Mouse (Mus musculus) ES-Bruce4 (cell line): ENCODE measurements around the gene Clmn. TPM values are rescaled to one million over a fixed set of nuclear protein-coding genes. Genes with fewer than 3 reads are reported as not detected.

Source experiments
- H3K27ac ChIP-seq: 2 replicates; pipeline ENCODE4 v1.5.1; 2012; ENCODE audit warnings: low read length, inconsistent platforms; ENCODE audit not compliant: insufficient read depth
- H3K27me3 ChIP-seq: 2 replicates; pipeline ENCODE4 v1.6.1; 2012; ENCODE audit warnings: mild to moderate bottlenecking, low read length, inconsistent platforms; ENCODE audit not compliant: control insufficient read depth, poor library complexity, insufficient read depth, severe bottlenecking
- H3K36me3 ChIP-seq: 2 replicates; pipeline ENCODE4 v1.6.1; 2012; ENCODE audit warnings: inconsistent platforms, mild to moderate bottlenecking, low read length, moderate library complexity; ENCODE audit not compliant: control insufficient read depth, poor library complexity, insufficient read depth, severe bottlenecking
- H3K4me1 ChIP-seq: one replicate; pipeline ENCODE4 v1.8.1; 2011; ENCODE audit warnings: low read length; ENCODE audit not compliant: control insufficient read depth, insufficient read depth
- H3K4me3 ChIP-seq: 2 replicates; pipeline ENCODE4 v1.5.1; 2011; ENCODE audit warnings: low read depth, mild to moderate bottlenecking, low read length
- H3K9ac ChIP-seq: 2 replicates; pipeline ENCODE4 v1.6.1; 2012; ENCODE audit warnings: low read depth, mild to moderate bottlenecking, inconsistent platforms; ENCODE audit not compliant: poor library complexity, severe bottlenecking
- H3K9me3 ChIP-seq: replicated peaks from 2 replicates; pipeline ENCODE4 v1.6.1; 2012; ENCODE audit warnings: mild to moderate bottlenecking, low read length, inconsistent platforms; ENCODE audit not compliant: control insufficient read depth, poor library complexity, insufficient read depth, severe bottlenecking
- CTCF ChIP-seq: IDR thresholded peaks from one replicate; pipeline ENCODE4 v1.8.1; 2011; ENCODE audit warnings: low read depth, low read length
- EP300 ChIP-seq: IDR thresholded peaks from 2 replicates; pipeline ENCODE4 v1.6.1; 2011; ENCODE audit warnings: low read depth, low read length; ENCODE audit not compliant: insufficient read depth
- POLR2A ChIP-seq: IDR thresholded peaks from one replicate; pipeline ENCODE4 v1.8.1; 2011; ENCODE audit warnings: low read length; ENCODE audit not compliant: insufficient read depth
- polyA plus RNA-seq: library from polyadenylated mRNA; stranded (reverse); fragments of >200 nt; gene quantifications from 2 replicates; pipeline ENCODE4 v1.2.4, GENCODE M21; 2011; ENCODE audit warnings: low read depth; ENCODE audit not compliant: missing spikeins, insufficient read depth, insufficient read length

The Clmn gene
- polyA plus RNA-seq, result 11.0 and 14.8 TPM in 2 replicates

DNA sequence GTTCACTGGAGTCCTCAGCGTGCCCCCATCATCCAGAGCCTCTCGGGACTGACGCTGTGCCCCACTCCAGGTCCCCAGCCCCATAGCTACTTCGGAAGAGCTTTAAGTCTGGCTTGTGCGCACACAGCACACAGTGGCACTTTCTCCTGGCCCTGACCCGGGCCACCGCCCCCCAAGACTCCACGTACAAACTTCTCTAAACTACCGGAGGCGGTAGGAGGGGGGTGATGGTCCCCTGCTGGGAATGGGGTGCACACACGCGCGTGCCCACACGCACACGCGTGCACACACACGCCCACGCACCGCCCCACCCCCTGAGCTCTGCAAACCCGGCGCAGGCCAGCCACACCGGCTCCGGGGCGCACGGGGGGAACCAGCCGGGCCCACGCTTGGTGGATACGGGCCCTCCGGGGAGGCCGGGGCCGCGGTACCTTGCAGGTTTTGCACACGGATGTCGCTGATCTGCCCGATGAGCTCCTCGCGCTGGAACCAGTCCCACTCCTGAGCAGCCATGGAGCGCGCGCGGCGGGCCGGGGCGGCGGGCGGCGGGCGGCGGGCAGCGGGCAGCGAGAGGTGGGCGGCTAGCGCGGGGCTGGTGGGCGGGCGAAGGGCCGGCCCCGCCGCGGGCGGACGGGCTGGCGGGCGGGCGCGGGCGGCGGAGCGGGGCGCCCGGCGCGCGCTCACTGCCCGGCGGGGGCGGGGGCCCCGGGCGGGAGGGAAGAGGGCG, at the start of gene Clmn:
Clmn (minus strand) TSS at position 638 of the 727 bp plus-strand sequence.
- Histone ChIP-seq H3K4me3 (peak within 1 kb of the TSS; percentile 65), H3K36me3 (no peaks in the 10 kb centered on the region), H3K9me3 (no peaks in the 10 kb centered on the region), H3K27me3 (no peaks in the 10 kb centered on the region), H3K9ac (peak within 1 kb of the TSS; percentile 84), H3K27ac (no peak within 1 kb of the TSS), H3K4me1 (no peaks in the 10 kb centered on the region)
- TF ChIP-seq EP300, result no peak
- TF ChIP-seq POLR2A, result no peak
- no peak for TF ChIP-seq CTCF

DNA sequence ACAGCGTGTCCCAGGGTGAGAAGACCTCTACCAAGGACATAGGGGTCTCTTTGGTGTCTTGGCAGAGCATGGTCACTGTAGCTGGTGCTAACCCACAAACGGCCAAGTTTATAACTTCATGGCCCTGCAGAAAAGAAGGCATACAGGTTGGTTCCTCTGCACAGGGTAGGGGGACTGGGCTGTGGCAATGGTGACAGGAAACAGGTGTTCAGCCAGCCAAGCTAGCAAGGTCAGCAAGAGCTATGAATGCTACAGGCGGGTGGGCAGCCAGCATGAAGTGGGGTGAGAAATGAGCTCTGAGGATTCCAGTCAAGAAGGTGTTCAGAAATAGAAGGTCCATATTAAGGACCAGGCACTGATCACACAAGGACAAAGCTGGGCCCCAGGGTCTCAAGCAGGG, 48.1 kb upstream of the Clmn start:
- Histone ChIP-seq H3K27ac (no peak overlapping the region), H3K4me1 (peaks cover 8% of the 10 kb centered on the region), H3K4me3 (no peak overlapping the region)

DNA sequence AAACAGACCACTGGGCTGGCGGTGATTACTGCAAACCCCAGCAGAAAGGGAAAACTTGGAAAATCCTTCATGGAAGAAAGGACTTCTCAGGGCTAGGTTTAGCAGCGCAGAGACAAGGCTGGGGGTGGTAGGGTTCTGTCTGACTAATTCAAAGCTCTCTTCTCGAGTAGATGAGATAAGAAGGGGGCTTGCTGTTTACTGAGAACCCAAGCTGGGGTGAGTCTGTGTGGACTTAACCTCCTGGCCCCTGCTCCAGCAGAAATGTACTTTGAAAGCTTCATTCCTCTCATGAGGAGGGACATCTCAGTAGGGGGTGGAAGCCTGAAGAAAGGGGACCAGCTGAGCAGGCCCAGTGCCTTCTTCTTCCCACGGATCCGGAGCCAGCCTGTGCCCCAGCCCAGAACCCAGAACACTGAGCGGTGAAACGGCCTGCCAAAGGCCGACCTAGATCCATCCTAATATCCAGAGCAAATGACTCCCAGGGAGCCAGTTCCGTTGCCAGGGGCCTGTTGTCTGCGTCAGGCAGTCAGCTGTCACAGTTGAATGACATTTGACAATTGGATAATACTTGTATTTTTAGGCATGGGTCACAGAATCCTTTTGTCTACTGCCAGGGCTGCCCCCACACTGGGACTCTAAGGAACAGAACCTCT, 47.5 kb upstream of the Clmn start:
- Histone ChIP-seq H3K4me1 (peaks cover 8% of the 10 kb centered on the region), H3K27me3 (no peaks in the 10 kb centered on the region), H3K9ac (no peak overlapping the region), H3K36me3 (no peaks in the 10 kb centered on the region), H3K4me3 (no peak overlapping the region), H3K27ac (no peak overlapping the region), H3K9me3 (no peaks in the 10 kb centered on the region)
- TF ChIP-seq POLR2A, result no peak
- no peak for TF ChIP-seq EP300
- TF ChIP-seq CTCF, result no peak

More for the DNA sequence above, 48.1 kb upstream of the Clmn start:
- no peaks in the 10 kb centered on the region for H3K9me3 ChIP-seq
- no peaks in the 10 kb centered on the region for H3K27me3 ChIP-seq
- TF ChIP-seq EP300 (no peak), CTCF (no peak)
- no peak overlapping the region for H3K9ac ChIP-seq
- H3K36me3 ChIP-seq, result no peaks in the 10 kb centered on the region

DNA sequence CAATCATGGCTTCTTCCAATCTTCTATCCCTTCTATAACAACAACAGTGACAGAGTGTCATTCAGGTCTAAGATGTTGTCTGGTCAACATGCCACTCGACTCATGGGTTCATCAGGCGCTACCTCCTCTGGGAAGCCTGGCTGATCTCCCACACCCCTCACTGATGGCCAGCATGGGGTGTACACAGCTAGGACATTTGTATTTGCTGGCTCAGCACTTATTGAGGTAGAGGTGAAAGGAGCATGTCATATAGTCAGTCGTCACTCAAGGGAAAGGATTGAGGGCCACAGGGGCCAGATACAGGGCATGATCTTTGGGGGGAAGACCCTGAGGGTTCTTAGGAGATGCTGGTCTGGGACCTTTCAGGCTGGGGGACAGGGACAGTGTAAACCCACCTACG, 44.9 kb upstream of the Clmn start:
- Histone ChIP-seq H3K27me3 (no peaks in the 10 kb centered on the region), H3K4me1 (no peaks in the 10 kb centered on the region), H3K4me3 (no peak overlapping the region), H3K9me3 (no peaks in the 10 kb centered on the region), H3K36me3 (no peaks in the 10 kb centered on the region), H3K27ac (no peak overlapping the region), H3K9ac (no peak overlapping the region)
- TF ChIP-seq EP300 (no peak), POLR2A (no peak), CTCF (no peak)

DNA sequence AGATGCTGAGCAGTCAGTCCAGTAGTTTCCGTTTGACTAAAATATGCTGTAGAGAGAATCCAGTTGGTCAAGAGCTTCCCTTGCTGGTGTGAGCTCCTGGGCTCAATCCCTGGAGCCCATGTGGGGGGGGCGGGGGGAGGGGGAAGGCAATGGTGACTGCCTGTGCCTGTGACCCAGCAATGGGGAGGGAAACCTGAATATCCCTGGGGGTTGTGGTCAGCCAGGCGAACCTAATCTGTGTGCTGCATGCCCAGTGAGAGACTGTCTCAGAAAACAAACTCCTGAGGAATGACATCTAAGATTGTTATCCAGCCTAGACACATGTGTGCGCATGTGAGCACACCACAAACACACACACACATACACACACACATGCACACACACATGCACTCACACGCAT, 44.1 kb upstream of the Clmn start:
- H3K27me3 ChIP-seq, result no peaks in the 10 kb centered on the region
- no peak overlapping the region for H3K9ac ChIP-seq
- no peak overlapping the region for H3K27ac ChIP-seq
- no peaks in the 10 kb centered on the region for H3K36me3 ChIP-seq
- H3K4me3 ChIP-seq, result no peak overlapping the region
- no peaks in the 10 kb centered on the region for H3K9me3 ChIP-seq
- no peak for TF ChIP-seq CTCF
- TF ChIP-seq POLR2A, result no peak
- TF ChIP-seq EP300, result no peak
- H3K4me1 ChIP-seq, result no peaks in the 10 kb centered on the region

DNA sequence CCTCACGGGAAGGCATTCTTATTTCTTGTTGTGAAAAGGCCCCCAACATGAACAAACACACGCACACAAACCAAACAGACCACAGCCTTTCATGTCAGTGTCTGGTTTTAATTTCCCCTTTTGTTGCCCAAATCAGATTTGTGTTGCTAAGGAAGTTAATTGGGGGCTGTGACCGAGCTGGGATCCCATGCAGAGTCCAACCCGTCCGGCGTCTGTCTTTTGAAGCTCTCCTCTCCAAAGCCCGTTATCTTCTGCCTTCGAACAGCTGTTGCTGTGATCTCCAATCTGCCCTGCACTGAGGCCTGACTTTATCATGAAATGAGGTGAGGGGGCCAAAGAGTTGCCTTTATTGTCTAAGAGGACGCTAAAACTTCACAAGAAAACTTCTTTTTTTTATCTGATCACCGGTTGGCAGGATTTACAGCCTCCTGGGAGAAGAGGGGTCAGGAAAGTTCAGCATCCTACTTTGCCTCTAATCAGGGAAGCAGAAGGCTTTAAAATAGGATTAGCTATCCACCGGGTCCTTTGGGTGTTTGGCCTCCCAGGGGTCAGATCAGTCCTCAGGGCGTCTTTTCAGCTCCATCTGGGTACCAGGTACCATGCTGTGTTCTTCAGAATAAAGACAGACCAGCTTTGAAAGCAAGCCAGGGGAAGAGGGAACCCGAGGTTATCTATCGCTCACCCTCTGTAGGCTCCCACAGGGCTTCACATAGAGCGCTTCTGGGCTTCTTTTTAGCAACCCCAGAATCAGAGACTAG, 43.3 kb upstream of the Clmn start:
- Histone ChIP-seq H3K36me3 (no peaks in the 10 kb centered on the region), H3K27ac (no peak overlapping the region), H3K4me3 (no peak overlapping the region), H3K4me1 (no peaks in the 10 kb centered on the region), H3K27me3 (no peaks in the 10 kb centered on the region), H3K9ac (no peak overlapping the region), H3K9me3 (no peaks in the 10 kb centered on the region)
- TF ChIP-seq CTCF (no peak), EP300 (no peak), POLR2A (no peak)
